Mouse (Mus musculus): Measurements from ENCODE around the gene 1700031F05Rik. TPM values are rescaled to one million over a fixed set of nuclear protein-coding genes. Genes with fewer than 3 reads are reported as not detected.

Gene 1700031F05Rik
- not detected in 2 replicates for polyA plus RNA-seq (2015; fragmentation: Nextera tagmentation; extraction: Ambion mirVana)

DNA sequence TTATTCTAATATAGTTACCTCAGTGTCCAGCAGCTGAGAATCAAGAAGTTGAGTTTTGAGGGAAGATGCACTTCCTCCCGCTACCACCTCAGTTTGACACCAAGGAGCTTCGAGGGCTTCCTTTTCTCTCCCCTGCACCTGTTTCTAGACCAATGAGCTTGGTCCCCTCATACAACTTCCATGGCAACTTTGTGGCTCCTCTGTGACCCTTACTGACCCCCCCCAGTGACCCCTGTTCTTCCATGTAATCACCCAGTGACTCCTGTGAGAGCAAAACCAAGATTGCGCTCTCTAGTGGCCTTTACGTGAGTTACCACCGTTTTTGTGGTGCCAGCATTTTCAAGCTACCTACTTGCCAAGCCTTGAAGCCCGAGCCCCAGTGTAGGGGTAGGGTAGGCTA is at the start of gene 1700031F05Rik:
Gene 1700031F05Rik (minus strand): TSS at position 101 of the 400 bp plus-strand sequence.

DNA sequence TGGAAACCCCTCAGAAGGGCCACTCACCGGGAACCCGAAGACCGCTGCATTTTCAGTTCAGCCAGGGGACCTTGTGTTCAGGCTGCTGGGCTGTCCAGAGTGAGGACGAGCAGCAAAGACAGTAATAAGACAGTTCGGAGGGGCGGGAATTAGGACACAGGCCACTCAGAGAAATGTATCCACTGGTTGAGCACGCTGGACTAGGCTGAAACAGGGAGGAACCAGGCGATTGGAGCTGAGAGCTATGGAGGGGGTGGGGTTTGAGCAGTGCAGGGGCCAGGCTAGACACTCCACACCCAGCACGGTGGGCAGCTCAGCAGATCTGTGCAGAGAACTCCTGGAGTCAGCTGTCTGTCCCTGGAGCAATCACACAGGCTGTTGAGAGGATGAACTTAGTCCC is 40.8 kb upstream of the 1700031F05Rik start, which contains the start of the genes Dmrtc1a and 1700011M02Rik:
Gene Dmrtc1a (minus strand): TSS at position 101 of the 400 bp plus-strand sequence.
Gene 1700011M02Rik (plus strand): TSS at position 319 of the 400 bp plus-strand sequence.

DNA sequence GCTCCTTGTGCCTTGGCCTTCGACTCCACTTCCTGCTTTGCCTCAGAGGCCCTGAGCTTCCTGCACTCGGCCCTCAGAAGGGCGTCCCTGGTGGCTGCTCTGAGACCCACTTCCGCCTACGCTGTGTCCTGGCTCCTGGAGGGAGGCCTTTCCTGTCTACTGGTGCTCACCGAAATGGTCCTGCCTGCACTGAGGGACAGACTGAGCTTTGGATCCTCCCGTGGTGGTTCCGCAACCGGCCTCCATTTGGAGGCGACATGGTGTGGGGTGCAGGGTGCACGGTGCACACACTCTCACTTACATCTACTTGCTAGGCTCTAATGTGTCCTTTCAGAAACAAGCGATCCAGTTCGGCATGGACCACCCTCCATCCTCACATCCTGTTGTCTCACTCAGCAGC is 13.3 kb downstream of the 1700031F05Rik start, which contains the start of gene Dmrtc1c2:
Gene Dmrtc1c2 (minus strand): TSS at position 101 of the 400 bp plus-strand sequence.

Other genes starting within 250 kb of the 1700031F05Rik start
- 11.5 and 13.8 TPM in 2 replicates for gene Phka1, start 223.7 kb downstream of the 1700031F05Rik start, polyA plus RNA-seq (2015; fragmentation: Nextera tagmentation; extraction: Ambion mirVana)
- not detected in 2 replicates for gene Gm3880, start 181.0 kb downstream of the 1700031F05Rik start, polyA plus RNA-seq (2015; fragmentation: Nextera tagmentation; extraction: Ambion mirVana)
- gene Gm9112, start 160.3 kb downstream of the 1700031F05Rik start, polyA plus RNA-seq (2015; fragmentation: Nextera tagmentation; extraction: Ambion mirVana), result not detected in 2 replicates
- not detected in 2 replicates for gene Dmrtc1b, start 160.1 kb downstream of the 1700031F05Rik start, polyA plus RNA-seq (2015; fragmentation: Nextera tagmentation; extraction: Ambion mirVana)
- not detected in 2 replicates for gene Dmrtc1c1, start 65.0 kb downstream of the 1700031F05Rik start, polyA plus RNA-seq (2015; fragmentation: Nextera tagmentation; extraction: Ambion mirVana)
- gene Dmrtc1c2, start 13.4 kb downstream of the 1700031F05Rik start, polyA plus RNA-seq (2015; fragmentation: Nextera tagmentation; extraction: Ambion mirVana), result not detected in 2 replicates
- gene Dmrtc1a, start 40.7 kb upstream of the 1700031F05Rik start, polyA plus RNA-seq (2015; fragmentation: Nextera tagmentation; extraction: Ambion mirVana), result not detected in 2 replicates
- not detected in 2 replicates for gene 1700011M02Rik, start 40.9 kb upstream of the 1700031F05Rik start, polyA plus RNA-seq (2015; fragmentation: Nextera tagmentation; extraction: Ambion mirVana)
- gene 1700018G05Rik, start 60.4 kb upstream of the 1700031F05Rik start, polyA plus RNA-seq (2015; fragmentation: Nextera tagmentation; extraction: Ambion mirVana), result not detected in 2 replicates